Mouse (Mus musculus): ENCODE data around the gene Wnt6.

GRCm38 (mm10) chr1:74783554-74783953 lies 11.9 kb downstream of the Wnt6 start:
- TF ChIP-seq CTCF (IDR thresholded peaks at IDR 0.05; ENCODE audit: borderline replicate concordance, extremely low read depth, insufficient read depth, insufficient read length) (no peak), POLR2A (IDR thresholded peaks at IDR 0.05; ENCODE audit: borderline replicate concordance, extremely low read depth, insufficient read depth, insufficient read length, poor library complexity, severe bottlenecking) (no peak)

Data from brain, embryonic 14.5 days (tissue).